Mouse (Mus musculus): ENCODE data around the gene Cdc42bpb. TPM values are rescaled to one million over a fixed set of nuclear protein-coding genes. Genes with fewer than 3 reads are reported as not detected.
A peak's percentile ranks its signal among the peaks of the same experiment; 100 is the strongest.

Cdc42bpb gene
- 40.6 and 45.2 TPM in 2 replicates for polyA plus RNA-seq (2015; fragmentation: Nextera tagmentation; extraction: Ambion mirVana)

GRCm38 (mm10) chr12:111377376-111377973 is at the start of gene Cdc42bpb:
Gene Cdc42bpb, minus strand, starts transcription at chr12:111377718.
- peak within 1 kb of the TSS; percentile 96 for H3K27ac ChIP-seq (ENCODE audit: low read length)
- peak within 1 kb of the TSS; percentile 96 for H3K4me3 ChIP-seq (ENCODE audit: low read length)
- no peaks in the 10 kb centered on the region for H3K27me3 ChIP-seq (ENCODE audit: insufficient read depth, low read length)
- H3K36me3 ChIP-seq (ENCODE audit: insufficient read depth, low read length): no peaks in the 10 kb centered on the region
- peaks cover 49% of the 10 kb centered on the region for H3K4me1 ChIP-seq (ENCODE audit: insufficient read depth, low read length)
- WGBS: 0% methylated on average over 45 of the region's 94 CpGs
- peak; percentile 92 for ATAC-seq (ENCODE audit: low FRiP score, low TSS enrichment)
- H3K9me3 ChIP-seq (ENCODE audit: low read length): no peaks in the 10 kb centered on the region
- peak within 1 kb of the TSS; percentile 97 for H3K9ac ChIP-seq (replicated peaks; ENCODE audit: low read length)
- peak within 1 kb of the TSS; percentile 65 for H3K4me2 ChIP-seq (replicated peaks; ENCODE audit: low read depth, low read length)

DNA sequence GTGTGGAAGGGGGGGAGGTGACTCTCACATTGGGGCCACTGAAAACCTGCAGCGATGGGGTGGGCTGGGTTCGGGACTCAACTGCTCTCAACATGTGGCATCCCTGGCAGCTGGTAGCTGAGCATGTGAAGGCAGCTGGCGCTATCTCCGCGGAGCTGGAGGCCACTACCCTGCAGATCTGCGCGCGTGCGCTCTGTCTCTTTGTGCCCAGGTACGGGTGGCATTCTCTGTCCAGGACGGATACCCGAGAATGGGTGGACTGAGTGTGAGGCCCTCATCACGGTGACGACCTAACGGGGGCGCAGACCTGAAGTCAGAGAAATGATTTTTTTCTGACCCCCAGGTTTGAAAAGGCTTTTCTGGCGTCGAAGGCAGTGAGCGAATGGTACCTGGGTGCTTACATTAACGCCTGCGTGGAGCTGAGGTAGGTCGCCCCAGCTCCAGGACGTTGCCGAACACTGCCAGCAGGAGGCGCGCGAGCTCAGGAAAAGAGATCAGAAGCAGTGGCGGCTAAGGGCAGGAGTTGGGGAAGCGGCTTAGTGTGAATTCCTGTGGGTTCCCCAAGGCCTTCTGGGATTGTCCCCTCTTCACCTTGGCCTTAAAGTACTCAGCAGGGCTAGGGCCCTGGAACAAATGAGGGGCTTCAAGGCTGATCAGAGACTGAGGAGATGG is 48.4 kb upstream of the Cdc42bpb start:
- ATAC-seq (ENCODE audit: low FRiP score, low TSS enrichment): peak; percentile 28
- H3K36me3 ChIP-seq (ENCODE audit: insufficient read depth, low read length): no peaks in the 10 kb centered on the region
- 20% methylated on average over 29 of the region's 29 CpGs for WGBS
- no peak overlapping the region for H3K27ac ChIP-seq (ENCODE audit: low read length)
- peak overlapping the region; percentile 18; the same call in 1 of the 2 replicates for H3K4me2 ChIP-seq (replicated peaks; ENCODE audit: low read depth, low read length)
- peaks cover 49% of the 10 kb centered on the region for H3K27me3 ChIP-seq (ENCODE audit: insufficient read depth, low read length)
- no peak overlapping the region for H3K9ac ChIP-seq (replicated peaks; ENCODE audit: low read length)
- H3K4me1 ChIP-seq (ENCODE audit: insufficient read depth, low read length): peaks cover 66% of the 10 kb centered on the region
- no peaks in the 10 kb centered on the region for H3K9me3 ChIP-seq (ENCODE audit: low read length)
- no peak overlapping the region for H3K4me3 ChIP-seq (ENCODE audit: low read length)

DNA sequence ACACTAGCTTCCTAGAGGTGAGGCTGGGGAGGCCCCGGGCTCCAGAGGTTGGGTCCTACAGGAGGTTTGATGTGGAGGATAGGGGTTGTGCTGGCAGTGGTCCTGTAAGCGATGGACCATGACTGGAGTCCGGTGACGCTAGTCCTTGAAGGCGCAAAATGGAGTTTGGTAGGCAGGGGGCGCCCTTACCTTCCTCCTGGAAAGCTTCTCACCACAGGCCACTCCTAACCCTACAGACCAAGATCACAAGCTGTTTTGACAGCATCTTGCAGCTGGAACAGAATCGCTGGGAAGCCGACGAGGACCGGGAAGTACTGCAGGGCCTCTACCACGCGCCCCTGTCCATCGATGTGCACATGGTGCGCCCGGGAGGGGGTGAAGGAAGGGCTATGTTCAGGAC is 47.7 kb upstream of the Cdc42bpb start:
- WGBS: 3% methylated on average over 15 of the region's 15 CpGs

GRCm38 (mm10) chr12:111424547-111424946 is 47.0 kb upstream of the Cdc42bpb start:
- H3K9me3 ChIP-seq (ENCODE audit: low read length): no peaks in the 10 kb centered on the region
- H3K4me2 ChIP-seq (replicated peaks; ENCODE audit: low read depth, low read length): no peak overlapping the region
- 21% methylated on average over 9 of the region's 9 CpGs for WGBS
- no peak overlapping the region for H3K27ac ChIP-seq (ENCODE audit: low read length)
- peaks cover 54% of the 10 kb centered on the region for H3K4me1 ChIP-seq (ENCODE audit: insufficient read depth, low read length)
- no peak overlapping the region for H3K9ac ChIP-seq (replicated peaks; ENCODE audit: low read length)
- no peak for ATAC-seq (ENCODE audit: low FRiP score, low TSS enrichment)
- no peak overlapping the region for H3K4me3 ChIP-seq (ENCODE audit: low read length)
- H3K27me3 ChIP-seq (ENCODE audit: insufficient read depth, low read length): peaks cover 47% of the 10 kb centered on the region
- no peaks in the 10 kb centered on the region for H3K36me3 ChIP-seq (ENCODE audit: insufficient read depth, low read length)

More for the DNA sequence above, 47.7 kb upstream of the Cdc42bpb start:
- Histone ChIP-seq H3K27me3 (ENCODE audit: insufficient read depth, low read length) (peaks cover 49% of the 10 kb centered on the region), H3K4me1 (ENCODE audit: insufficient read depth, low read length) (peaks cover 61% of the 10 kb centered on the region), H3K4me3 (ENCODE audit: low read length) (no peak overlapping the region), H3K9me3 (ENCODE audit: low read length) (no peaks in the 10 kb centered on the region), H3K4me2 (replicated peaks; ENCODE audit: low read depth, low read length) (no peak overlapping the region), H3K27ac (ENCODE audit: low read length) (no peak overlapping the region), H3K9ac (replicated peaks; ENCODE audit: low read length) (no peak overlapping the region), H3K36me3 (ENCODE audit: insufficient read depth, low read length) (no peaks in the 10 kb centered on the region)
- ATAC-seq (ENCODE audit: low FRiP score, low TSS enrichment): peak; percentile 42; the same call in 1 of the 2 replicates

GRCm38 (mm10) chr12:111423570-111424129 is 46.1 kb upstream of the Cdc42bpb start:
- H3K9me3 ChIP-seq (ENCODE audit: low read length): no peaks in the 10 kb centered on the region
- no peak for ATAC-seq (ENCODE audit: low FRiP score, low TSS enrichment)
- peak overlapping the region; percentile 17 for H3K4me3 ChIP-seq (ENCODE audit: low read length)
- no peak overlapping the region for H3K9ac ChIP-seq (replicated peaks; ENCODE audit: low read length)
- no peaks in the 10 kb centered on the region for H3K36me3 ChIP-seq (ENCODE audit: insufficient read depth, low read length)
- 12% methylated on average over 43 of the region's 43 CpGs for WGBS
- H3K27me3 ChIP-seq (ENCODE audit: insufficient read depth, low read length): peaks cover 47% of the 10 kb centered on the region
- no peak overlapping the region for H3K27ac ChIP-seq (ENCODE audit: low read length)
- peaks cover 45% of the 10 kb centered on the region for H3K4me1 ChIP-seq (ENCODE audit: insufficient read depth, low read length)
- H3K4me2 ChIP-seq (replicated peaks; ENCODE audit: low read depth, low read length): peak overlapping the region; percentile 38

DNA sequence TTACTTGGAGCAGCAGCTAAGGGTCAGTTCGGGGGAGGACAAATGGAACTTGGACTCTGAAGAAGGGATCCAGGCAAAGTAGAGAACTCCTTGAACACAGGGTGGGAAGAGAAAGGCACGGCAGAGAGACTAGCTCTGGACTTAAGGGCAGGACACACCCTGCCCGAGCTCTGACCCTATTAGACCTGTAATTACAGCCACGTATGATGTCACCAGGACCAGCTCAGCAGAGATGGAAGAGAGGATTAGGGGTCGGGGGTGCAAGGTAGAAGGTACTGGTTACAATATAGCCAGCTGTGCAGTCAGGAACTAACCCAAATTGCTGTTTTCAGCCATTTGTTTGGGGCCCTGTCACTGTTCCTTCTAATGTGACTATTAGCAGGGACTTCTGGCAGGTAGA is 45.3 kb upstream of the Cdc42bpb start:
- 48% methylated on average over 5 of the region's 5 CpGs for WGBS
- ATAC-seq (ENCODE audit: low FRiP score, low TSS enrichment): no peak
- Histone ChIP-seq H3K4me3 (ENCODE audit: low read length) (no peak overlapping the region), H3K4me1 (ENCODE audit: insufficient read depth, low read length) (peaks cover 38% of the 10 kb centered on the region), H3K9ac (replicated peaks; ENCODE audit: low read length) (no peak overlapping the region), H3K4me2 (replicated peaks; ENCODE audit: low read depth, low read length) (no peak overlapping the region), H3K27ac (ENCODE audit: low read length) (no peak overlapping the region), H3K9me3 (ENCODE audit: low read length) (no peaks in the 10 kb centered on the region), H3K36me3 (ENCODE audit: insufficient read depth, low read length) (no peaks in the 10 kb centered on the region), H3K27me3 (ENCODE audit: insufficient read depth, low read length) (peaks cover 40% of the 10 kb centered on the region)

DNA sequence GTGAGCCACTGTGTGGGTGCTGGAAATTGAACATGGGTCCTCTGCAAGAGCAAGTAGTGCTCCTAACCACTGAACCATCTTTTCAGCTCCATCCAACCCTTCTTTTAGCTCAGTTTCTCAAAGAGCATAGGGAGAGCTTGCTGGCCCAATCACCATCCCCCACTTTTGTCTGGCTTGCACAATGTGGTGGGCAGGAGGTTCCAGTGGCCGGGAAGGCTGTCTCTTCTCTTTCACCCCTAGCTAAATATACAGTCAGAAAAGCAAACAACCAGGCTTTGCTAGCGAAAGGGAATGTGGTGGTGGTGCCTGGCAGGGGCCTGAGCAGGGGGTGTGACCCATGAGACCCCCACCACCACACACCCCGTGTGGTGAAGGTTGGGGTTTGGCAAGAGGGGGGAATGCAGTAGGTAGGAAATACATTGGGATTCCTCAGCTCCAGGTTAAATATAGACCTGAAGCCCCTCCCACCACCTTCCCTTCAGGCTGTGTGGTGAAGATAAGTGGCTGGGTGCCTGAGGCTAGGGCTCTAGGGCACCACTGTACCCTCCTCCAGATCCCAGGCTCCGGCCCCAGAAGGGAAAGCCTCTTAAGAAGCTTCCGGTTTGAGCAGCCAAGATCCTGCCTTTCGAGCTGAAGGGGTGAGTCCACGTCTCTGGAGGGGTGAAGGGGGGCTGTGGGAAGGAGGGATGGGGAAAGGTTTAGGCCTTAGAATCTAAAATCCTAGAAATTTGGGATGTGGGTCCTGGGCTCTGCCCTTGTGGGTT is 43.6 kb upstream of the Cdc42bpb start:
- Histone ChIP-seq H3K36me3 (ENCODE audit: insufficient read depth, low read length) (no peaks in the 10 kb centered on the region), H3K4me1 (ENCODE audit: insufficient read depth, low read length) (peaks cover 43% of the 10 kb centered on the region), H3K4me2 (replicated peaks; ENCODE audit: low read depth, low read length) (no peak overlapping the region), H3K9ac (replicated peaks; ENCODE audit: low read length) (no peak overlapping the region), H3K27ac (ENCODE audit: low read length) (no peak overlapping the region), H3K27me3 (ENCODE audit: insufficient read depth, low read length) (peaks cover 40% of the 10 kb centered on the region), H3K9me3 (ENCODE audit: low read length) (no peaks in the 10 kb centered on the region), H3K4me3 (ENCODE audit: low read length) (no peak overlapping the region)
- ATAC-seq (ENCODE audit: low FRiP score, low TSS enrichment): no peak
- WGBS: 41% methylated on average over 7 of the region's 7 CpGs

GRCm38 (mm10) chr12:111419918-111420317 is 42.4 kb upstream of the Cdc42bpb start:
- Histone ChIP-seq H3K4me1 (ENCODE audit: insufficient read depth, low read length) (peaks cover 31% of the 10 kb centered on the region), H3K4me3 (ENCODE audit: low read length) (no peak overlapping the region), H3K9me3 (ENCODE audit: low read length) (no peaks in the 10 kb centered on the region), H3K27ac (ENCODE audit: low read length) (no peak overlapping the region), H3K36me3 (ENCODE audit: insufficient read depth, low read length) (no peaks in the 10 kb centered on the region), H3K27me3 (ENCODE audit: insufficient read depth, low read length) (peaks cover 36% of the 10 kb centered on the region), H3K4me2 (replicated peaks; ENCODE audit: low read depth, low read length) (no peak overlapping the region), H3K9ac (replicated peaks; ENCODE audit: low read length) (no peak overlapping the region)
- ATAC-seq (ENCODE audit: low FRiP score, low TSS enrichment): no peak
- WGBS: 74% methylated on average over 5 of the region's 5 CpGs

DNA sequence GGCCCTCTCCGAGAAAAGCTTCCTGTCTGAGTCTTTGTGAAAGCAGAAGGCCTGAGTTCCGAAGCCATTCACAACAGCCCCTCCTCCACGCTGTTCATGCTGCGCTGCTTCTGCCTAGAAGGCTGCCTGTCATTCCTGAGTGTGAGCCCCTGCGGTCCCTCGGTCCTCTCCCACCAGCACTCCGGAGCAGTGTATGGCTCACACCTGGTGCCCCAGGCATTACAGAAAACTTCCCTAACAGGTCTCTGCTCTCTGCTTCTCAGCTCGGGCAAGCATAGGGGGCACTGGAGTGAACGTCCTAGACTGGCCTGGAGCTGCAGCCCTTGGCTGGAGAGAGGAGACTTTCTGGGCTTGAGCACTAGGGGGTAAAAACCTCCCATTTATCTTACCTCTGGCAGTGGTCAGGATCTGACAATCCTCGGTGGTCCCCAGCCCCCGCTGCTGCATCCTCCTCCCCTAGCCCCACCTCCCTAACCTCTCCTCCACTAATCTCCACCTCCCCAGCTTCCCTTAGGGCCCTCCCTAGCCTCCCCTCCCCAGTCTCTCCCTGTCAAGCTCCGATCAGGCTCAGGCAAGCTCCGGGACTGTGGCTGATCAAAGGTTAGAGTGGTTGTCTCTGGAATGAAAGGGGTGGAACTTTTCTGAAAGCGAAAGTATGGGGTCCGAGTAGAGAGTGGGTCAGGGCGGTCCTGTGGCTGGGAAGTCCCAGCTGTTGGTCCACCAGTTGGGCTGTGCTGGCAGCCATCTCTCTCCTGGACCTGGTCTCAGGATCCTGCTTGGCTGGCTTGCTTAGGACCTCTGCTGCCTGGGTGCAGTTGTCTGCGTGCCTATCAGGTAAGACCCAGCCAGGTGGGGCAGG is 39.6 kb upstream of the Cdc42bpb start, which contains the start of gene Exoc3l4:
Gene Exoc3l4 (plus strand): TSS at position 97 of the 859 bp plus-strand sequence.
- peak within 1 kb of the TSS; percentile 65 for H3K9ac ChIP-seq (replicated peaks; ENCODE audit: low read length)
- H3K4me2 ChIP-seq (replicated peaks; ENCODE audit: low read depth, low read length): peak within 1 kb of the TSS; percentile 65
- WGBS: 4% methylated on average over 17 of the region's 17 CpGs
- peak within 1 kb of the TSS; percentile 76 for H3K27ac ChIP-seq (ENCODE audit: low read length)
- peaks cover 37% of the 10 kb centered on the region for H3K4me1 ChIP-seq (ENCODE audit: insufficient read depth, low read length)
- H3K4me3 ChIP-seq (ENCODE audit: low read length): peak within 1 kb of the TSS; percentile 47
- peak; percentile 77 for ATAC-seq (ENCODE audit: low FRiP score, low TSS enrichment)
- peaks cover 9% of the 10 kb centered on the region; the same call in 1 of the 2 replicates for H3K27me3 ChIP-seq (ENCODE audit: insufficient read depth, low read length)
- H3K9me3 ChIP-seq (ENCODE audit: low read length): no peaks in the 10 kb centered on the region
- H3K36me3 ChIP-seq (ENCODE audit: insufficient read depth, low read length): no peaks in the 10 kb centered on the region

Data from kidney, embryonic 16.5 days (tissue).